Mouse (Mus musculus): ENCODE results near the gene Arhgef17. TPM values are rescaled to one million over a fixed set of nuclear protein-coding genes. Genes with fewer than 3 reads are reported as not detected.
A peak's percentile ranks its signal among the peaks of the same experiment; 100 is the strongest.

Arhgef17 gene
- polyA plus RNA-seq, 1 experiment from 2014 or later: 1.7 TPM

DNA sequence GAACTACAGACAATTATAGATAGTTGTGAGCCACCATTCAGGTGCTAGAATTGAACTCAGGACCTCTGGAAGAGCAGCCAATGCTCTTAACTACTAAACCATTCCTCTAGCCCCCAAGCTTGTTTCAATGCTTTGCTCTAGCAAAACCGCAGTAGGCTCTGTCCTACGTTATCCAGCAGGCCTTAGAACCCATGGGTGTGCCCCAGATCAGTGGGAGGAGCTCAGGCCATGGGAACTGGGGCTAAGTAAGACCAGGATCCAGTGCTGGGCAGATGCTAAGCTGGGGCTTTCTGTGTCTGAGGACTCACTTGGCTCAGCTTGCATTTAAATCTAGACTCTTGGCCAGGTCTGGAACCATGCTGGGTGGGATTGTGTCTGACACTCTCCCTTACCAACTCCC is 64.3 kb downstream of the Arhgef17 start:
- Histone ChIP-seq H3K4me1 (peaks cover 31% of the 10 kb centered on the region), H3K27me3 (replicated peaks) (no peaks in the 10 kb centered on the region), H3K36me3 (peaks cover 4% of the 10 kb centered on the region), H3K27ac (peak overlapping the region; percentile 47; the same call in 1 of the 2 replicates), H3K4me2 (no peak overlapping the region), H3K9me3 (replicated peaks) (no peaks in the 10 kb centered on the region), H3K9ac (no peak overlapping the region), H3K4me3 (no peak overlapping the region)
- no peak for ATAC-seq
- WGBS (ENCODE audit: insufficient replicate concordance): 25% methylated on average over 2 of the region's 2 CpGs

DNA sequence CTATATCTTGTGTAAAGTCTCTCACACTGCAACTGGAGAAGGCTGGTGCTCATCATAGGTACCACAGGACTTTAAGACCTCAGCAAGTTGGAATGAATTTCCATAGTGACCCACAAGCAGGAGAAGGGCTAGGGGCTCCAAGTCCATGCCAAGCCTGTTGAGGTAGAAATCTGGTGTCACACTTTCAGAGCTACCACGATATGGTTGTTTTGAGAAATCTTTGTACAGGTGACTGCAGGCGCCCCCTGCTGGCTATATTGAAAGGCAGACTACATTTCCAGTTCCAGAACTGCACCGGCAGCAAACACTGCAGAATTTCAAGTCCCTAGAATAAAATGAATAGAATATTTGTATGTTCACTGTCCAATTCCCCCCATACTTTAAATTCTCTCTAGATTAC is 65.2 kb downstream of the Arhgef17 start:
- no peaks in the 10 kb centered on the region for H3K27me3 ChIP-seq (replicated peaks)
- no peak overlapping the region for H3K27ac ChIP-seq
- no peaks in the 10 kb centered on the region for H3K9me3 ChIP-seq (replicated peaks)
- 9% methylated on average over 3 of the region's 3 CpGs for WGBS (ENCODE audit: insufficient replicate concordance)
- H3K9ac ChIP-seq: no peak overlapping the region
- H3K4me3 ChIP-seq: no peak overlapping the region
- ATAC-seq: no peak
- no peaks in the 10 kb centered on the region for H3K36me3 ChIP-seq
- H3K4me1 ChIP-seq: peaks cover 33% of the 10 kb centered on the region
- H3K4me2 ChIP-seq: no peak overlapping the region

DNA sequence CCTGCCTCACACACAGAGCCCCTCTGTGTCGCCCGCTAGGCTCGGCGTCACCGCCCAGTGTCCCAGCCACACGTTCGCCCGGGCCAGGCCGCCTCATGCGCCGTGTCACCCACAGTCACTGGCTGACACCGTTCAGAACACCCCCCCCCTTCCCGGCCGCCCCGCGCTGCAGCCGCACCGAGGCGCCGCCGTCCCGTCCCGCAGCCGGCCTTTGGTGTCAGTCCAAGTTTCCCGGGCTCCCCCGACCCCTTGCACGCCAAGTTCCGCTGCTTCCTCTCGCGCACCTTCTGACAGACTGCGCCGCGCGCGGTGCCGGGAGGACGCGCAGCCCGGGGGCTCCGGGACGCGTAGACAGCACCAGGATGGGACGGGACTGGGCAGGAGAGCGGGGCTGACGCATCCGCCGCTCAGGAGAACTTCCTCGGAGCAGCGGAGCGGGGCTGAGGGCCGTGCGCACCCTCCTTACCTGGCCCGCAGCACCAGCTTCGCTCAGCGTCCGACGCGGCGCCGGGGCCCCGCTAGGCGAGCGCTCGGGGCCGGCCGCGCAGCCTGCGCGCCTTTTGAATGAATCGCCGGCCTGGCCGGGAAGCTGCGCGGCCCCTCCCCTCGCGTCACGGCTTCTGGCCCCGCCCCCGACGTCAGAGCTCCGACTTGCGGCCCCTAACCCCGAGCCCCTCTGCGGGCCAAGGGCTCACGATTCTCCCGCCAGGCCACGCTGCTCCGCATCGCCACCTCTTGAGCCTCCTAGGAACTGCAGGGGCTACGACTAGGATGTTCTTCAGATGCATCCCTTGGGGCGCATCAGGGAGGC is 68.9 kb downstream of the Arhgef17 start, which contains the start of gene Relt:
Gene Relt, minus strand, starts transcription at position 619 of the 811 bp plus-strand sequence.
- WGBS (ENCODE audit: insufficient replicate concordance): 2% methylated on average over 85 of the region's 91 CpGs
- Histone ChIP-seq H3K9ac (peak within 1 kb of the TSS; percentile 98), H3K27ac (peak within 1 kb of the TSS; percentile 92), H3K4me1 (peaks cover 57% of the 10 kb centered on the region), H3K9me3 (replicated peaks) (no peaks in the 10 kb centered on the region), H3K4me3 (peak within 1 kb of the TSS; percentile 93), H3K4me2 (peak within 1 kb of the TSS; percentile 82), H3K36me3 (peaks cover 29% of the 10 kb centered on the region), H3K27me3 (replicated peaks) (no peaks in the 10 kb centered on the region)
- peak; percentile 82 for ATAC-seq

DNA sequence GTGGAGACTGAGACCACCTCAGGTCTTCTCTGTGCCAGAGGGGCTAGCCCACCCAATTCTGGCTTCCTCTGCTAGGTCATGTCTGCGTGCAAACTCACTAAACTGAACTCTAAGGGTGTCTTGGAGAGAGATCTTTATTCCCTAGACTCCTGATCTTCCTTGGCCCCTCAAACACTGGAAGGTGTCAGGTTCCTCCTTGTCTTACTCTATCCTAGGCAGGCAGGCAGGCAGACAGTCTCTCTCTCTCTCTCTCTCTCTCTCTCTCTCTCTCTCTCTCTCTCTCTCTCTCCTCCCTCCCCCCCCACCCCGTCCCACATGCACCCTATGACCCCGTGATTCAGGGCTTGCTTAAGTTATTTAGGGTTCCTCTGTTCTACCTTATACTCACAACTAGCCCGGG is 69.6 kb downstream of the Arhgef17 start:
- Histone ChIP-seq H3K27ac (peak overlapping the region; percentile 92), H3K4me2 (peak overlapping the region; percentile 82), H3K27me3 (replicated peaks) (no peaks in the 10 kb centered on the region), H3K9ac (peak overlapping the region; percentile 98), H3K36me3 (peaks cover 36% of the 10 kb centered on the region), H3K9me3 (replicated peaks) (no peaks in the 10 kb centered on the region), H3K4me1 (peaks cover 57% of the 10 kb centered on the region), H3K4me3 (peak overlapping the region; percentile 93)
- peak; percentile 7 for ATAC-seq
- 7% methylated on average over 4 of the region's 4 CpGs for WGBS (ENCODE audit: insufficient replicate concordance)

DNA sequence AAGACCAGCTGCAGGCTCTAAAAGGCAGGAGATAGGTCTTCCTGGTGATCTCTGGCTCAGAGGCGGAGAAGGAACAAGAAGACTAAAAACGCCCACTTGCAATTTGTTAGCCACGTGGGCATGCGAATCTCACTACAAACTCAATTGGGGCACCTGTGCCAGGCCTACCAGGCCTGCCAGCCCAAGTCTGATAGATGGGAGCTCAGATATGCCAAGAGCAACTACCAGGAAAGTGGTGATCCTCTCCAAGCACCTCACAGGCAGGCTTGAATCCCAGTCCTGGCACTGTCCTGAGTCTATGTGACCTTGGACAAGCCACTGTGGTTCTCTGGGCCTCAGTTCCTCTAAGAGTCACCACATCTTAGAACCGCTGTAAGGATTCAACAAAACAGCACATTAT is 70.7 kb downstream of the Arhgef17 start:
- peak overlapping the region; percentile 92 for H3K27ac ChIP-seq
- H3K36me3 ChIP-seq: peaks cover 45% of the 10 kb centered on the region
- peak overlapping the region; percentile 93 for H3K4me3 ChIP-seq
- H3K4me2 ChIP-seq: peak overlapping the region; percentile 82
- H3K9ac ChIP-seq: peak overlapping the region; percentile 98
- no peaks in the 10 kb centered on the region for H3K9me3 ChIP-seq (replicated peaks)
- no peak for ATAC-seq
- 61% methylated on average over 5 of the region's 5 CpGs for WGBS (ENCODE audit: insufficient replicate concordance)
- no peaks in the 10 kb centered on the region for H3K27me3 ChIP-seq (replicated peaks)
- peaks cover 63% of the 10 kb centered on the region for H3K4me1 ChIP-seq

DNA sequence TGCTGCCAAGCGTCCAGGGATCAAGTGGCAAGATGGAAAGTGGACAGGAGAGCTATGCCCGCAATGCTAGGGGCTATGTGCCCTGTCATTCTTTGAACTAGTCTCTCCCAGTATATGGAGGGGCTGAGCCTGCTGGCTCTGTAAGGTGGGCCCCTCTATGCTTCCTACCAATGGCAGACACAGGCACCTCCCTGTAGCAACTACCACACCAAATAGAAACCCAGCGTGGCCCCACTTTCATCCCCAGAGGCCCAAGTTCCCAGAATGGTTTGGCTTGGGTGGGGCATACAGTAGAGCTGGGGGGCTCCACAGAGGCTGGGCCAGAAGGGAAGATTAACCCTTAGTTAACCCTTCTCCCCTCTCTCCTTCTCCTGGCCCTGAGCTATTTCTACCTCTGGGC is 71.5 kb downstream of the Arhgef17 start:
- ATAC-seq: peak; percentile 76
- peak overlapping the region; percentile 82 for H3K4me2 ChIP-seq

DNA sequence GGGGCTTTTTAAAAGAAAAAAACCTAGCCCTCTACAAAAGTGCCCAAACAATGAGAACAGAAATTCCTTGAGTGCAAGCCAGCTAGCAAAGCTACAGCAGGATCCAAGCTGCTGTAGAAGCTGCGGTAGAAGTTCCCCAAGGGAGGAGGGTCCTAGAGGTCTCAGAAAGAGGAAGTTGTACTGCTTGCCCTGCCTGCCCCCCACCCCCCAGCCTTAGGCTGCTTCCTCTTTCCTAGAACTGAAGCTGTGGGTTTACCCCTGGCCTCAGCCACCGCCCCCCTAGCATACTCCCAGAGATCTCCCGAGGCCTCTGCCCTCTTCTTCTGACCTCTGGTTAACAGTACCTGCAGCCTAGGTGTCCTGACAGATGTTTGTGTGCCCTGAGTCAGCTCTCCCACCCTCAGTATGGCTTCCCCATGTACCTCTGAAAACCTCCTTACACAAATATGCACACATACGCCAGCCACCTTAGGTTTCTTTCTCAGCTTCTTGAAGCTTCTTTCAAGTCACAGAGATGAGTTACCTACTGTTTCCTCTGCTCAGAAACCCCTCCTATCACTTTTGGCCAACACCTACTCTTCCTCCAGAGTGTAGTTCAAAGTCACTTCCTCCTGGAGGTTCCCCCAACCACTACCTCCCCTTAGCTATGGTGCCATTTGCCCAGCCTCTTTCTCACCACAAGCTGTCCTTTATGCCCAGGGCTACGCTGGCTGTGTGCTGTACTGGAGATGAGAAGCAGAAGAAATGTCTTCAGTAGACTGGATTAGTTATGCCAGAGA is 75.9 kb downstream of the Arhgef17 start:
- H3K4me1 ChIP-seq: peaks cover 100% of the 10 kb centered on the region
- H3K27me3 ChIP-seq (replicated peaks): no peaks in the 10 kb centered on the region
- H3K9ac ChIP-seq: peak overlapping the region; percentile 34
- ATAC-seq: peak; percentile 35
- no peaks in the 10 kb centered on the region for H3K9me3 ChIP-seq (replicated peaks)
- H3K4me3 ChIP-seq: peak overlapping the region; percentile 14; the same call in 1 of the 2 replicates
- peaks cover 92% of the 10 kb centered on the region for H3K36me3 ChIP-seq
- H3K4me2 ChIP-seq: peak overlapping the region; percentile 45
- 14% methylated on average over 5 of the region's 5 CpGs for WGBS (ENCODE audit: insufficient replicate concordance)
- H3K27ac ChIP-seq: peak overlapping the region; percentile 92

More for the DNA sequence above, 71.5 kb downstream of the Arhgef17 start:
- Histone ChIP-seq H3K4me3 (peak overlapping the region; percentile 93), H3K27ac (peak overlapping the region; percentile 92), H3K9ac (peak overlapping the region; percentile 98), H3K36me3 (peaks cover 52% of the 10 kb centered on the region), H3K27me3 (replicated peaks) (no peaks in the 10 kb centered on the region), H3K9me3 (replicated peaks) (no peaks in the 10 kb centered on the region), H3K4me1 (peaks cover 71% of the 10 kb centered on the region)
- WGBS (ENCODE audit: insufficient replicate concordance): 42% methylated on average over 3 of the region's 3 CpGs

DNA sequence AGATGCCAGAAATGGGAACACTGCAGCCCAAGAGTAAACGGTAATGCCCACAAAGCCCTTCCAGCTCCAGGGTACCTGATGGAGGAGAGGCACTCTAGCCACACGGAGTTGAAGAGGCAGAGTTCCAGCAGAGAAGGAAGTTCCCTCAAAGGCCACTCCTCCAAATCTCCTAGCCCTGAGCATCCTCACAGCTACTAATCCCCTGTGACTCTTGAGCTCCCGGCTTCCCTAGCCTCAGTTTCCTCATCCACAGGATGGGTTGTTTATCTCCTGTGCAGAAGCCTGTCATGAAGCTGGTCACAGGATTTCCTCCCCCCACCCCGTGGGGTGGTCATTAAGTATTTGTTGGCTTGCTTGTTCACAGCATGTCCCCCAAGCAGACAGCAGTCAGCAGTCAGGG is 76.6 kb downstream of the Arhgef17 start:
- ATAC-seq: no peak
- Histone ChIP-seq H3K4me3 (peak overlapping the region; percentile 14; the same call in 1 of the 2 replicates), H3K9ac (peak overlapping the region; percentile 34), H3K9me3 (replicated peaks) (no peaks in the 10 kb centered on the region), H3K4me1 (peaks cover 95% of the 10 kb centered on the region), H3K36me3 (peaks cover 95% of the 10 kb centered on the region), H3K27me3 (replicated peaks) (no peaks in the 10 kb centered on the region), H3K4me2 (peak overlapping the region; percentile 45), H3K27ac (peak overlapping the region; percentile 92)
- 15% methylated on average over 4 of the region's 4 CpGs for WGBS (ENCODE audit: insufficient replicate concordance)

DNA sequence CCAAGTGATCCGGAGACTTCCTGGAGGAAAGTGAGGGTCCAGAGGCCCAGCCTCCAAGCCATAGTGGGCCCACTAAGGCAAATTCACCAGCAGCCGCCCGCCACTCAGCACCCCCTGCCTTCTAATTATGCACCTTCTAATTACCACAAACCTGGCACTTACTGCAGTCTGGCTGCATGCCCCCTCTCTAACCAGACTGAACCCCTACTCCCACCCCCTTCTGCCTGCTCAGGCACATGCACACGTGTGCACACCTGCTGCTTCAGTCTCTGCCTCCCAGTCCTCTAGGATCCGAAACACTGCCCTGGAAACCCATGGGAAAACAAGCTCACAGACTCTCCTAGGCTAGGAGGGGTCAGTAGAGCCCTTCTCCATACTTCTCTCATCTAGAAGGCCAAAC is 77.0 kb downstream of the Arhgef17 start:
- WGBS (ENCODE audit: insufficient replicate concordance): 41% methylated on average over 5 of the region's 5 CpGs
- peaks cover 91% of the 10 kb centered on the region for H3K4me1 ChIP-seq
- peak overlapping the region; percentile 34 for H3K9ac ChIP-seq
- peak overlapping the region; percentile 92 for H3K27ac ChIP-seq
- 0 out of 2 replicates have a peak overlapping the region, but pooled peaks have one; percentile 9 for H3K4me3 ChIP-seq
- ATAC-seq: no peak
- H3K27me3 ChIP-seq (replicated peaks): no peaks in the 10 kb centered on the region
- H3K9me3 ChIP-seq (replicated peaks): no peaks in the 10 kb centered on the region
- H3K4me2 ChIP-seq: peak overlapping the region; percentile 45
- H3K36me3 ChIP-seq: peaks cover 95% of the 10 kb centered on the region

DNA sequence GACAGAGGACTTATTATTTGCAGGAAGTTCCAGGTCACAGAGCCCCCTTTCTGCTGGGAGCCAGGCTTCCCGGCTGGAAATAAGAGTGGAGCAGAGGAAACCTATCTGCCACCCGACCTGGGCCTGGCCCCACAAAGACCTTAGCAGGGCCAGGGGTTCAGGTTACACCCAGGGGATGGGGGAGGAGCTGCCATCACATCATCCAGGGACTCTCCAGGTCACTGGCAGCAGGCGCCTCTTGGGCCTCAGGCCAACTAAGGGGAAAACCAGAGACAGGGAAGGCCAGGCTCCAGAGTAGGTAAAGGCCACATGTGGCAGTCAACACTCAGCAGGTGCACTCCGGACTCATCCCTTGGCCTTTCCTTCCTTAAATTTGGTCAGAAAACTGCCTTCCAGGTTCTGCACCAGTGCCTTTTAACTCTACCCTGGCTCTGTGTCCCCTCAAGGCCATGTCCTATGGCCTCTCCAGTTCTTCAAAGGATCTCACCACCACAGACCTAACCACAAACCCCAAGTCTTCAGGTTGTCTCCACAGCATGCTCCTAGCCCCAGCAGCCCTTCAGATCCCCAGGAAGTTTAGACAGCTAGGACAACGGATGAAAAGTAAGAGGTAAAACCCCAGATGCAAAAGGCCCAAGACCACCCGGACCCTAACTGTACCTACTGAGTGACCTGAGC is 77.6 kb downstream of the Arhgef17 start:
- no peak for ATAC-seq
- Histone ChIP-seq H3K27me3 (replicated peaks) (no peaks in the 10 kb centered on the region), H3K9ac (peak overlapping the region; percentile 34; the same call in 1 of the 2 replicates), H3K4me3 (0 out of 2 replicates have a peak overlapping the region, but pooled peaks have one; percentile 9), H3K27ac (peak overlapping the region; percentile 92), H3K9me3 (replicated peaks) (no peaks in the 10 kb centered on the region), H3K4me2 (peak overlapping the region; percentile 45), H3K36me3 (peaks cover 95% of the 10 kb centered on the region), H3K4me1 (peaks cover 85% of the 10 kb centered on the region)
- WGBS (ENCODE audit: insufficient replicate concordance): 33% methylated on average over 6 of the region's 6 CpGs

DNA sequence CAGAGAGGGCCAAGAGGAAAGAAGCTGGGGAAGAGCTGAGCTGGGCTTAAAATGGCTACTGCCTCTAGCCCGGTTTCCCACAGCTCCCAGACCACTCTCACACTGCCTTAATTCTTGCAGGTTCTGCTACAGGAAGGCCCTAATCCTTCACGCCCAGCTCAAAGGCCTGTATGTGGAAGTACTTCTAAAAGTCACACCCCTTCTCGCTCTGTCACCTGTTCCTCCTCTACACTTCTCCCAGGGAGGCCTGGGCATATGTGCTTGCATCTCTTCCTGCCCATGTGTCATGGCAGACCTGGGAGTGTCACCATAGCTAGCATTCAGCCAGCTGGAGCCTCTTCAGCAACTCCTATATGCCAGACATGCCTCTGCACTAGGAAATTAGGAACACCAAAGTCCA is 78.5 kb downstream of the Arhgef17 start:
- WGBS (ENCODE audit: insufficient replicate concordance): 56% methylated on average over 3 of the region's 3 CpGs

More for the DNA sequence above, 78.5 kb downstream of the Arhgef17 start:
- peaks cover 95% of the 10 kb centered on the region for H3K36me3 ChIP-seq
- peak overlapping the region; percentile 92; the same call in 1 of the 2 replicates for H3K27ac ChIP-seq
- 0 out of 2 replicates have a peak overlapping the region, but pooled peaks have one; percentile 45 for H3K4me2 ChIP-seq
- ATAC-seq: no peak
- no peaks in the 10 kb centered on the region for H3K9me3 ChIP-seq (replicated peaks)
- no peak overlapping the region for H3K9ac ChIP-seq
- no peak overlapping the region for H3K4me3 ChIP-seq
- peaks cover 76% of the 10 kb centered on the region for H3K4me1 ChIP-seq
- H3K27me3 ChIP-seq (replicated peaks): no peaks in the 10 kb centered on the region
